Mouse (Mus musculus) urinary bladder, postnatal 4 days (tissue): Measurements from ENCODE around the gene Klhdc8a.

ENCODE experiments used
- DNase-seq, 2 experiments: peaks; one replicate each; pipeline ENCODE4 v3.0.0; 2021 to 2022; ENCODE audit warnings: low spot score in 2 of 2

Gene Klhdc8a

GRCm38 (mm10) chr1:132317894-132318863, 19.8 kb downstream of the Klhdc8a start:
- DNase-seq = no peak

GRCm38 (mm10) chr1:132319242-132319641, 20.8 kb downstream of the Klhdc8a start:
- DNase-seq = peak; percentile 73 to 79

- no peak for DNase-seq
Measured at GRCm38 (mm10) chr1:132321821-132322580, 23.6 kb downstream of the Klhdc8a start.

- DNase-seq = no peak
Measured at GRCm38 (mm10) chr1:132322711-132323542, 24.5 kb downstream of the Klhdc8a start.

GRCm38 (mm10) chr1:132326777-132327176, 28.4 kb downstream of the Klhdc8a start:
- DNase-seq = no peak

- DNase-seq = no peak
Measured at GRCm38 (mm10) chr1:132327477-132327876, 29.1 kb downstream of the Klhdc8a start.

- DNase-seq = no peak
Measured at GRCm38 (mm10) chr1:132328565-132328964, 30.1 kb downstream of the Klhdc8a start.

- no peak for DNase-seq
Measured at GRCm38 (mm10) chr1:132329656-132330055, 31.2 kb downstream of the Klhdc8a start.

- DNase-seq = no peak
Measured at GRCm38 (mm10) chr1:132330397-132330796, 32.0 kb downstream of the Klhdc8a start.

- DNase-seq = no peak
Measured at GRCm38 (mm10) chr1:132331283-132331682, 32.9 kb downstream of the Klhdc8a start.

GRCm38 (mm10) chr1:132333201-132333600, 34.8 kb downstream of the Klhdc8a start:
- no peak for DNase-seq

GRCm38 (mm10) chr1:132333675-132334141, 35.3 kb downstream of the Klhdc8a start:
- peak in 1 of 2 experiments; percentile 62 for DNase-seq

GRCm38 (mm10) chr1:132334178-132334801, 35.9 kb downstream of the Klhdc8a start:
- no peak for DNase-seq

- no peak for DNase-seq
Measured at GRCm38 (mm10) chr1:132335378-132335965, 37.0 kb downstream of the Klhdc8a start.

GRCm38 (mm10) chr1:132336921-132337320, 38.5 kb downstream of the Klhdc8a start:
- no peak for DNase-seq

- no peak for DNase-seq
Measured at GRCm38 (mm10) chr1:132338027-132338660, 39.7 kb downstream of the Klhdc8a start.

GRCm38 (mm10) chr1:132341731-132342501, 43.5 kb downstream of the Klhdc8a start:
- DNase-seq = no peak

GRCm38 (mm10) chr1:132342518-132342917, 44.1 kb downstream of the Klhdc8a start:
- no peak for DNase-seq

GRCm38 (mm10) chr1:132343191-132343590, 44.8 kb downstream of the Klhdc8a start:
- no peak for DNase-seq
